Mouse (Mus musculus) heart, embryonic 16.5 days (tissue): ENCODE measurements at regions not wholly inside any gene's neighbourhood (a gene's known extent, or its start where the extent isn't known, plus 50 kb on each side); places are given as distances from the start of the nearest gene placed in this dataset.

ENCODE experiments used
- ATAC-seq: fragments of 200-750 bp; cut with Nextera tagmentation; replicated peaks from 2 replicates; pipeline ENCODE4 v1.8.0; 2017; ENCODE audit warnings: moderate number of reproducible peaks; ENCODE audit not compliant: insufficient read depth, low FRiP score; ENCODE audit errors: extremely low read depth
- H3K27ac ChIP-seq: fragments of 300-500 bp; sonication (generic); 2 replicates; pipeline ENCODE4 v1.5.1; 2014; ENCODE audit warnings: mild to moderate bottlenecking, low read length, control low read depth, moderate library complexity
- H3K27me3 ChIP-seq: fragments of 300-500 bp; sonication (generic); 2 replicates; pipeline ENCODE4 v1.6.1; 2014; ENCODE audit warnings: low read length, mixed read lengths; ENCODE audit not compliant: control insufficient read depth, insufficient read depth
- H3K36me3 ChIP-seq: fragments of 300-500 bp; sonication (generic); 2 replicates; pipeline ENCODE4 v1.6.1; 2014; ENCODE audit not compliant: control insufficient read depth, insufficient read depth
- H3K4me1 ChIP-seq: fragments of 300-500 bp; sonication (generic); 2 replicates; pipeline ENCODE4 v1.6.1; 2014; ENCODE audit warnings: low read length, mixed read lengths; ENCODE audit not compliant: control insufficient read depth, insufficient read depth
- H3K4me2 ChIP-seq: fragments of 300-500 bp; sonication (generic); 2 replicates; pipeline ENCODE4 v1.6.1; 2014; ENCODE audit warnings: low read depth, mild to moderate bottlenecking, control low read depth, low read length
- H3K4me3 ChIP-seq: fragments of 300-500 bp; sonication (generic); 2 replicates; pipeline ENCODE4 v1.5.1; 2014; ENCODE audit warnings: mild to moderate bottlenecking, control low read depth, low read length
- H3K9ac ChIP-seq: fragments of 300-500 bp; sonication (generic); 2 replicates; pipeline ENCODE4 v1.6.1; 2014; ENCODE audit warnings: low read length, control low read depth
- H3K9me3 ChIP-seq: fragments of 300-500 bp; sonication (generic); replicated peaks from 2 replicates; pipeline ENCODE4 v1.6.1; 2016; ENCODE audit warnings: low read length; ENCODE audit not compliant: control insufficient read depth
- WGBS: fragments of 180-500 bp; shearing (Covaris S2); extraction: QIAGEN DNeasy Blood & Tissue Kit; methylation state at CpG from one replicate; pipeline ENCODE4 v1.1.7; 2014; 5-methylcytosine and 5-hydroxymethylcytosine counted together

- no peak overlapping the region for H3K27ac ChIP-seq
- no peaks in the 10 kb centered on the region for H3K4me1 ChIP-seq
- 74% methylated on average over 3 of the region's 3 CpGs for WGBS
- no peak overlapping the region for H3K4me3 ChIP-seq
- no peak overlapping the region for H3K9ac ChIP-seq
- no peak overlapping the region for H3K4me2 ChIP-seq
- H3K27me3 ChIP-seq: no peaks in the 10 kb centered on the region
- H3K36me3 ChIP-seq: no peaks in the 10 kb centered on the region
- no peak for ATAC-seq
- no peaks in the 10 kb centered on the region for H3K9me3 ChIP-seq
Measured at GRCm38 (mm10) chr13:40417856-40418255, 56.6 kb upstream of the Ofcc1 start.

- no peak overlapping the region for H3K4me2 ChIP-seq
- no peak for ATAC-seq
- no peak overlapping the region for H3K27ac ChIP-seq
- no peaks in the 10 kb centered on the region for H3K9me3 ChIP-seq
- no peaks in the 10 kb centered on the region for H3K36me3 ChIP-seq
- 83% methylated on average over 11 of the region's 11 CpGs for WGBS
- no peak overlapping the region for H3K4me3 ChIP-seq
- H3K27me3 ChIP-seq: no peaks in the 10 kb centered on the region
- no peak overlapping the region for H3K9ac ChIP-seq
- H3K4me1 ChIP-seq: no peaks in the 10 kb centered on the region
Measured at GRCm38 (mm10) chr13:40413074-40413473, 51.8 kb upstream of the Ofcc1 start.
